Mouse (Mus musculus) thymus, adult 2 months (tissue): ENCODE measurements at regions not wholly inside any gene's neighbourhood (a gene's known extent, or its start where the extent isn't known, plus 50 kb on each side); places are given as distances from the start of the nearest gene placed in this dataset.

Experiments
- CTCF ChIP-seq: fragments of 200-500 bp; IDR thresholded peaks from 2 replicates; pipeline ENCODE4 v1.5.1; 2012; ENCODE audit warnings: mild to moderate bottlenecking, control low read depth, low read length, moderate library complexity, borderline replicate concordance; ENCODE audit not compliant: control insufficient read depth, poor library complexity, insufficient read depth; ENCODE audit errors: extremely low read depth
- POLR2A ChIP-seq: fragments of 200-500 bp; IDR thresholded peaks from 2 replicates; pipeline ENCODE4 v1.6.1; 2012; ENCODE audit warnings: mild to moderate bottlenecking, low read length, control low read depth, moderate library complexity; ENCODE audit not compliant: control insufficient read depth, poor library complexity, insufficient read depth; ENCODE audit errors: extremely low read depth

GRCm38 (mm10) chr16:58027525-58027924 lies 273.0 kb upstream of the Col8a1 start:
- TF ChIP-seq POLR2A (no peak), CTCF (no peak)
